Mouse (Mus musculus) adrenal gland, adult 18-20 months (tissue): ENCODE measurements around the gene Stk32c. TPM values are rescaled to one million over a fixed set of nuclear protein-coding genes. Genes with fewer than 3 reads are reported as not detected.

Experiments used
- DNase-seq, 2 experiments: peaks; one replicate each; pipeline ENCODE4 v3.0.0; 2021 to 2022; ENCODE audit warnings: low spot score in 2 of 2
- total RNA-seq, 2 experiments: library from RNA; stranded (reverse); gene quantifications; 1 replicate in 1 of 2; 2 replicates in 1 of 2; pipeline ENCODE4 v1.2.3; 2021

Stk32c gene
- total RNA-seq, 2 experiments from 2014 or later: 3.2 to 4.3 TPM

GRCm38 (mm10) chr7:139075054-139075794 lies 137.9 kb downstream of the Stk32c start:
- DNase-seq: no peak

- no peak for DNase-seq
Observed at GRCm38 (mm10) chr7:139074189-139074588, 138.9 kb downstream of the Stk32c start.

- peak; percentile 64 to 69 for DNase-seq
Observed at GRCm38 (mm10) chr7:139068182-139068623, 144.9 kb downstream of the Stk32c start.

- DNase-seq: no peak
Observed at GRCm38 (mm10) chr7:139063406-139063805, 149.7 kb downstream of the Stk32c start.

Other genes starting within 250 kb of the Stk32c start
- gene Dpysl4, start 127.3 kb downstream of the Stk32c start, total RNA-seq: under 1 TPM; 0.22 to 0.70 TPM
- 10 to 100 TPM in 1 of 2 experiments, 1 to 10 TPM in 1; 8.1 to 14.7 TPM for gene Lrrc27, start 319 bp downstream of the Stk32c start, total RNA-seq
- gene Pwwp2b, start 35.2 kb upstream of the Stk32c start, total RNA-seq: 10 to 100 TPM; 11.7 to 12.3 TPM
- 100 to 1,000 TPM in 1 of 2 experiments, 10 to 100 TPM in 1; 80.9 to 101 TPM for gene Inpp5a, start 175.8 kb upstream of the Stk32c start, total RNA-seq